Mouse (Mus musculus) thymus, adult 2 months (tissue): ENCODE data around the gene Sigirr. TPM values are rescaled to one million over a fixed set of nuclear protein-coding genes. Genes with fewer than 3 reads are reported as not detected.

Experiments used
- DNase-seq: peaks from one replicate; pipeline ENCODE4 v3.0.0; 2021
- H3K27ac ChIP-seq: fragments of 200-500 bp; 2 replicates; pipeline ENCODE4 v1.5.1; 2012; ENCODE audit warnings: low read length, control low read depth; ENCODE audit not compliant: control insufficient read depth, insufficient read depth
- H3K27me3 ChIP-seq: fragments of 200-500 bp; 2 replicates; pipeline ENCODE4 v1.6.1; 2012; ENCODE audit warnings: mild to moderate bottlenecking, low read length, moderate library complexity, mixed read lengths; ENCODE audit not compliant: control insufficient read depth, insufficient read depth
- H3K36me3 ChIP-seq: fragments of 200-500 bp; 2 replicates; pipeline ENCODE4 v1.6.1; 2012; ENCODE audit warnings: mild to moderate bottlenecking, low read length, moderate library complexity; ENCODE audit not compliant: control insufficient read depth, insufficient read depth
- H3K4me1 ChIP-seq: fragments of 200-500 bp; replicated peaks from 2 replicates; pipeline ENCODE4 v1.6.1; 2012; ENCODE audit warnings: low read length; ENCODE audit not compliant: control insufficient read depth, insufficient read depth
- H3K4me3 ChIP-seq: fragments of 200-500 bp; 2 replicates; pipeline ENCODE4 v1.5.1; 2012; ENCODE audit warnings: mild to moderate bottlenecking, low read length, control low read depth, moderate library complexity; ENCODE audit not compliant: control insufficient read depth, insufficient read depth
- CTCF ChIP-seq: fragments of 200-500 bp; IDR thresholded peaks from 2 replicates; pipeline ENCODE4 v1.5.1; 2012; ENCODE audit warnings: mild to moderate bottlenecking, control low read depth, low read length, moderate library complexity, borderline replicate concordance; ENCODE audit not compliant: control insufficient read depth, poor library complexity, insufficient read depth; ENCODE audit errors: extremely low read depth
- POLR2A ChIP-seq: fragments of 200-500 bp; IDR thresholded peaks from 2 replicates; pipeline ENCODE4 v1.6.1; 2012; ENCODE audit warnings: mild to moderate bottlenecking, low read length, control low read depth, moderate library complexity; ENCODE audit not compliant: control insufficient read depth, poor library complexity, insufficient read depth; ENCODE audit errors: extremely low read depth
- WGBS: fragments of 180-500 bp; shearing (Covaris S2); methylation state at CpG from one replicate; pipeline ENCODE4 v1.1.7; 2018; 5-methylcytosine and 5-hydroxymethylcytosine counted together
- polyA plus RNA-seq: library from polyadenylated mRNA; depleted of rRNA; stranded (reverse); fragments of >200 nt; gene quantifications from 2 replicates; pipeline ENCODE4 v1.2.3, GENCODE M21; 2012; rRNA removed

Sigirr gene
- 62.4 and 67.3 TPM in 2 replicates for polyA plus RNA-seq

DNA sequence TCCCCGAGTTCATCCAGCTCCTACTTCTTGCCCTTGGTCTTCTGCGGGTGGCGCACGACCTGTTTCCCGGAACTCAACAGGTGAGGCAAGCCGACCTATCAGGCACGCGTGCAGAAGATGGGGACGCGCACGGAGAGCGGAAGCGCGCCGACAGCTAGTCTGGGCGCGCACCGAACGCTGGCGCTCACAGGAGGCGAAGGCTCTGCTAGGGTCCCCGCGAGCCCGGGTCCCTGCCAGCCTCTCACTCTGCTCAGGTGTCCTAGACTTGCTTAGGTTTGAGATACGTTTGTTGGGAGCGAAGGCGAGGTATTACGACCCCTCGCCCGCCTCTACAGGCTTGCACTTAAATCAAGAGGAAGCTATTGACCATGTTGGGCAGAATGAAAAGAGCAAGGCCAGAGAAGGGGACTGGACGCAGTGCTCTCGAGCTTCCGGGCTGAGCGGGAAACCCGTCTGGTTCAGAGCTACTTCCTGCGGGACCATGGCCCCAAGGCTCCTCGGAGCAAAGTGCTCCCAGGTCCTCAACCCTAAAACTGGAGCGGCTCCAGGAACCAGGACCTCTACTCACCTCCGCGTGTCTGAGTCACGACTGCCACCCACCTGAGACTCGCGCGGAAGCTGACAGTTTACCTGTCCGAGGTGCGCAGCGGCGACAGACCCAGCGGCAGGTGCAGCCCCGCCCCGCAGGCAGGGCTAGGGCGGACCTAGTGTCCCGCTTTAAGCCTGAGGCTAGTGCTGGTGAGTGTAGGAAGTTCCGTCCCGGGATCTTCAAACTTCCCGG is at the start of gene Sigirr:
Sigirr (minus strand) TSS at position 662 of the 781 bp plus-strand sequence.
- peaks cover 30% of the 10 kb centered on the region for H3K4me1 ChIP-seq
- H3K4me3 ChIP-seq = peak within 1 kb of the TSS; percentile 40
- DNase-seq = peak; percentile 75
- TF ChIP-seq POLR2A (peak; percentile 66; the same call in 1 of the 2 replicates), CTCF (no peak)
- no peaks in the 10 kb centered on the region for H3K36me3 ChIP-seq
- 14% methylated on average over 56 of the region's 56 CpGs for WGBS
- H3K27ac ChIP-seq = no peak within 1 kb of the TSS
- H3K27me3 ChIP-seq = no peaks in the 10 kb centered on the region

DNA sequence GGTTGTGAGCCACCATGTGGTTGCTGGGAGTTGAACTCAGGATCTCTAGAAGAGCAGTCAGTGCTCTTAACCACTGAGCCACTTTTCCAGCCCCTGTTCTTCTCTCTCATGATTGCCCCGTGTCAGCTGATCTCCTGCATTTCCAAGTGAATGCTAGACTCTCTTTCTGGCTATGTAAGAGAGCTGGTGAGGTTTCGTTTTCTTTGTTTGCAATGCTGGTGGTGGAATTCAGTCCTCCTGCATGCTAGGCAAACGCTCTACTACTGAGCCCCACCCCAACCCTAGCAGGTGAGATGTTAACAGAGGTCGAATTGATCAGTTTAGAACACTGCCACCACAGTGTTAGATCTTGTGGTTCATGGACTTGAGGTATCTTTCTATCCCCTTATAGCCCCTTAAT is 48.3 kb upstream of the Sigirr start:
- no peak for TF ChIP-seq CTCF
- no peak for TF ChIP-seq POLR2A
- H3K4me1 ChIP-seq = no peaks in the 10 kb centered on the region
- WGBS = 89% methylated on average over 4 of the region's 4 CpGs
- no peaks in the 10 kb centered on the region for H3K27me3 ChIP-seq
- H3K4me3 ChIP-seq = no peak overlapping the region
- no peak overlapping the region for H3K27ac ChIP-seq
- no peaks in the 10 kb centered on the region for H3K36me3 ChIP-seq
- no peak for DNase-seq

DNA sequence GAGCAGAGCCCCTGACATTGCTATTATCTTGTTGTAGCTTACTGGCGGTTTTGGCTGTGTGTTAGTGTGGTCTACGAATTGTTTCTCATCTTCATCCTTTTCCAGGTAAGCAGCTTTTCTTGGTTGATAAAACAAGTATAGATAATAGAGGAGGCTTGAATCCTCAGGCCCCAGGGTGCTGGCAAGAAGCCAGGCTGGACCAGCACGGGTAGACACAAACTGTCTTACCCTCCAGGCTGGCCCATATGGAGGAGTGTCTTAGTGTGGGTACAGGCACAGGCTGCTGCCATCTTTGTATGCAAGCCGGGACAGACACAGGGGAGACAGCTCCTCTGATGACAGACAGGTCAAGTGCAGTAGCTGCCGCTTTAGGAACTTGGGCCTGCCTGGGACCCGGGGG is 46.7 kb upstream of the Sigirr start:
- TF ChIP-seq CTCF (no peak), POLR2A (no peak)
- Histone ChIP-seq H3K4me1 (no peaks in the 10 kb centered on the region), H3K27ac (no peak overlapping the region), H3K27me3 (no peaks in the 10 kb centered on the region), H3K36me3 (no peaks in the 10 kb centered on the region), H3K4me3 (no peak overlapping the region)
- 96% methylated on average over 6 of the region's 6 CpGs for WGBS
- DNase-seq = no peak

DNA sequence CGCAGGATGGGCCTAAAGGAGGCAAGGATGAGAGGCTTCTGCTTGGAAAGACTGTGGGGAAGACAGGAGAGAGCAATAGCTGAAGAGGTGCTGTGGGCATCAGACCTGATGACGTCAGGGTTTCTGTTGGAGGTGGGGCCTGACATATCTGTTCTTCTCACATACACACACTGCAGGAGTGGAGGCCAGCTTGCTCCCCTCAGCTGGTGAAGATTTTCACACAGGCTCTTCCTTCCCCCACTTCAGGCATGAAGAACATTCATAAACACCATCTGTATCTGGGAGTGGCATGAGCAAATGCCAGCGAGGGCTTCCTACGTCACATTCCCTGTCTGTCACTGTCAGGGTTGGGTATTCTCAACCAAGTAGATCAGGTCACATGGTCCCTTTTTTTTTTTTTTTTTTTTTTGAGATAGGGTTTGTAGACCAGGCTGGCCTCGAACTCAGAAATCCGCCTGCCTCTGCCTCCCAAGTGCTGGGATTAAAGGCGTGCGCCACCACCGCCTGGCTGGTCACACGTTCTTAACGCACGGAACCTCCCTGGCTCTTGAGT is 45.7 kb upstream of the Sigirr start:
- 97% methylated on average over 12 of the region's 12 CpGs for WGBS
- no peak overlapping the region for H3K27ac ChIP-seq
- no peaks in the 10 kb centered on the region for H3K36me3 ChIP-seq
- TF ChIP-seq POLR2A = no peak
- TF ChIP-seq CTCF = no peak
- H3K4me1 ChIP-seq = no peaks in the 10 kb centered on the region
- no peak for DNase-seq
- H3K27me3 ChIP-seq = no peaks in the 10 kb centered on the region
- H3K4me3 ChIP-seq = no peak overlapping the region

DNA sequence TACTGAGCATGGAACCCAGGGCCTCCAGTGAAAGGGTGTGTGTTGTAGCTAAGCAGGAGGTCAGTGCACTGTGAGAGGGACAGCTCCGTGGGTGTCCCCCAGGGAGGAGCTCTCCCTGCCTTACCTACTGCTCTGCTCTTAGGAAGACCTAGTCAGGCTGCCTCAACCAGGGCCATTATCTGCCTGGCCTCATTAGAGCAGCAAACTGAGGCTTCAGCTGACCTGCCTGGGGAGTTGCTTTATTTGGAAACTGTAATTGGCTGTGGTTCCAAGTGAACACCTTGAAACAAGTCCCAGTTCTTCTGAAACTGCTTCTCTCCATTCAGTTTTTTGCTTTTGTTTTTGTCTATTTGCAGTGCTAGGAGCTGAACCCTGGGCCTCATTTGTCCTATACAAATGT is 45.0 kb upstream of the Sigirr start:
- Histone ChIP-seq H3K36me3 (no peaks in the 10 kb centered on the region), H3K4me1 (no peaks in the 10 kb centered on the region), H3K27ac (no peak overlapping the region), H3K27me3 (no peaks in the 10 kb centered on the region), H3K4me3 (no peak overlapping the region)
- 72% methylated on average over 1 of the region's 1 CpGs for WGBS
- DNase-seq = no peak
- TF ChIP-seq CTCF (no peak), POLR2A (no peak)

DNA sequence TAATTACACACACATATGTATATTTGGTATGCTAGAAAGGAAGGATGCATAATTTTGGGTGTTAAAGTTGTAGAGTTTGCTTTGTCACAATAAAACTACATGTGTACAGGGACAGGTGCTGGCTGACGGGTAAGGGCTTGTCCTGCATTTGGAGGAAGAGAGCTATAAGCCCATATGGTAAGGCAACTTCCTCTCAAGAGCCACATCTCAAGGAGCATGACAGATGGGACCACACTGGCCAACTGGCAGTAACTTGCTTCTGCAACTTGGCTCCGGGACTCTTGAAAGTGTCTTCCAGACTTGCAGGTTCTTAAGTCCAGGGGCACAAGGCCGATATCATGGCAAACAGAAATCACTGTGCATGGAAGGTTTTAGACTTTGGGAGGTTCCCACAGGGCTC is 44.3 kb upstream of the Sigirr start:
- DNase-seq = no peak
- no peaks in the 10 kb centered on the region for H3K27me3 ChIP-seq
- H3K4me3 ChIP-seq = no peak overlapping the region
- no peak overlapping the region for H3K27ac ChIP-seq
- H3K4me1 ChIP-seq = no peaks in the 10 kb centered on the region
- WGBS = 49% methylated on average over 3 of the region's 3 CpGs
- no peaks in the 10 kb centered on the region for H3K36me3 ChIP-seq
- TF ChIP-seq CTCF (no peak), POLR2A (no peak)

DNA sequence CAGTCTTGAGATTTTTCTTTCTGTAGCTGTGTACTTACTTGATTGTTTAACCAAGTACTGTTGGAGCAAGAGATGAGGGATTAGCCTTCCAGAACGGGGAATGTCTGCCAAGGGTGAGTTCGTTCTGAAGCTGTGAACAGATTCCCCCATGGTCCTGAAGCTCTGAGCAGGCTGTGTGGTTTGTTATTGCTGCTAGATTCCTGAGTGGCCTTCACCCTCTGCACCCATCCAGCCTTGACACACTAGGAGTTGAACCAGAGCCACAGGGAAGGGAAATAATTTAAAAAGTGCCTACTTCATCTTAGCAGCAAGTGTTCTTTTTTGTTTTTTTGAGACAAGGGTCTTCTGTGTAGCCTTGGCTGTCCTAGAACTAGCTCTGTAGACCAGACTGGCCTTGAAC is 43.5 kb upstream of the Sigirr start:
- Histone ChIP-seq H3K4me1 (no peaks in the 10 kb centered on the region), H3K36me3 (no peaks in the 10 kb centered on the region), H3K27me3 (no peaks in the 10 kb centered on the region), H3K4me3 (no peak overlapping the region), H3K27ac (no peak overlapping the region)
- DNase-seq = no peak
- WGBS = 80% methylated on average over 2 of the region's 2 CpGs
- TF ChIP-seq CTCF (no peak), POLR2A (no peak)
